Comparison of ENCODE assay signal across 7 mouse cellular contexts in the genomic region with DNA sequence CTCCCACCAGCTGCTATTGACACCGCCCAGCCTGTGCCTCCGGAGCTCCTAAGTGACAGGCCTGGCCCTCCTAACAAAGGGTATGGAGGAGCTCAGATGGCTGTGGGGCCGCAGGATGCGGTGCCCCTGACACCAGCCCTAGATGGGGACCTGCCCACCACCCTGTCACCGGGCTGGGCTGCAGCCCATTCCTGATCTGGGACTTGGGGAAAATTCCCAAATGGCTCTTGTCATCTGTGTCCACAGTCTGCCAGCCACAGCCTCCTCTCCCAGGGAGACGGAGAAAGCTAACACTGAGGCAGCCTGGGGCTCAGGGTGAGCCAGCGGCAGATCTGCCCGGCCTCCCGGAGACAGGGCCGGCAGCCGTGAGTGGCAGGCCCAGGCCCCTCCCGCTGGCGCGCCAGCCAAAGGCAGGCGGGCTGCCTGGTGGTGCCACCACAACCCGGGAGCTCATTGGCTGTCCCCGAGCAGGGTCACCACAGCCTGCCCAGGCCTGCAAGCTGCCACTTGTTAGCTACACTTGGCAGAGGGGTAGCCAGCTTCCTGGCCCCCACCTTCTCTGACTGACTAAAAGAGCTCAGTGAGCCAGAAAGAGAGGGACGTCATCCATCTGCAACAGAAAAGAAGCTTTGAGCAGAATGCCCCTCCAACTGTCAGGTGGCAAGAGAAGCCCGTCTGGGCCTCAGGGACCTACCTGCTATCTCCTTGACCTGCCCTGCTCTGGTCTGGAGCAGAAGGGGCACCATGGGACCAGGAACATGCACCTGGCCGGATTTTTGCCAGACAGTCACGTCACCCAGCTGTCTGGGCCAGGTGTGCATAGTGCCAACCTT. TPM values are rescaled to one million over a fixed set of nuclear protein-coding genes. Genes with fewer than 3 reads are reported as not detected.
DNase-seq lines count a peak whose midpoint lies in the region; ATAC-seq and TF ChIP-seq lines count a peak whose summit lies in the region.

No protein-coding gene starts in this region.

- 0 out of 2 replicates have a peak, but pooled peaks cover 3% of the 10 kb centered on the region for H3K4me1 ChIP-seq in intestine, postnatal 0 days (replicated peaks; ENCODE audit: control insufficient read depth, insufficient read depth, low read length)
- H3K4me1 ChIP-seq in midbrain, embryonic 11.5 days (ENCODE audit: control insufficient read depth, insufficient read depth, low read length), result peaks cover 61% of the 10 kb centered on the region

- peak overlapping the region; percentile 43 for H3K4me2 ChIP-seq in intestine, postnatal 0 days (replicated peaks; ENCODE audit: low read depth)
- peak overlapping the region; percentile 23; the same call in 1 of the 2 replicates for H3K4me2 ChIP-seq in midbrain, embryonic 11.5 days

- intact Hi-C loops in left cerebral cortex, postnatal 4 days (cut with DNase I), result loop anchor here (5.0 to 10.0 kb wide), 2 partner anchors 53 to 205 kb away; a partner anchor contains a TSS

- H3K9me3 ChIP-seq in intestine, postnatal 0 days (ENCODE audit: control insufficient read depth), result no peaks in the 10 kb centered on the region
- no peaks in the 10 kb centered on the region for H3K9me3 ChIP-seq in midbrain, embryonic 11.5 days (ENCODE audit: control insufficient read depth, low read length)

- TF ChIP-seq CTCF in intestine, postnatal 0 days (IDR thresholded peaks at IDR 0.05; ENCODE audit: low read depth), result no peak

- 8% methylated on average over 21 of the region's 21 CpGs for WGBS in intestine, postnatal 0 days
- whole genome bisulfite sequencing in midbrain, embryonic 11.5 days, result 9% methylated on average over 21 of the region's 21 CpGs

- no peaks in the 10 kb centered on the region for H3K27me3 ChIP-seq in intestine, postnatal 0 days (replicated peaks; ENCODE audit: control insufficient read depth, insufficient read depth, low read length)
- no peaks in the 10 kb centered on the region for H3K27me3 ChIP-seq in midbrain, embryonic 11.5 days (ENCODE audit: control insufficient read depth, insufficient read depth, low read length)

- no peak overlapping the region for H3K4me3 ChIP-seq in intestine, postnatal 0 days (ENCODE audit: low read depth, low read length)
- no peak overlapping the region for H3K4me3 ChIP-seq in midbrain, embryonic 11.5 days (ENCODE audit: low read depth, low read length)

- H3K27ac ChIP-seq in intestine, postnatal 0 days (ENCODE audit: low read depth, low read length), result peak overlapping the region; percentile 84
- peak overlapping the region; percentile 95 for H3K27ac ChIP-seq in midbrain, embryonic 11.5 days (ENCODE audit: low read depth, low read length)

- peaks cover 36% of the 10 kb centered on the region for H3K36me3 ChIP-seq in intestine, postnatal 0 days (ENCODE audit: control insufficient read depth, insufficient read depth)
- H3K36me3 ChIP-seq in midbrain, embryonic 11.5 days (ENCODE audit: control insufficient read depth, insufficient read depth, low read length), result no peaks in the 10 kb centered on the region; the same call in 1 of the 2 replicates

- DNase-seq in adrenal gland, postnatal 10 days, result peak; percentile 95
- peak; percentile 94 for DNase-seq in embryo, embryonic 11 days
- peak; percentile 67 to 82 for DNase-seq in gastrocnemius, postnatal 4 days (ENCODE audit: low spot score in 2 of 2)
- DNase-seq in left cerebral cortex, postnatal 4 days, result peak; percentile 97
- DNase-seq in midbrain, embryonic 11.5 days (ENCODE audit: low spot score, missing footprints), result peak; percentile 97
- DNase-seq in spleen, adult 18-20 months, result peak; percentile 83 to 94

- H3K9ac ChIP-seq in intestine, postnatal 0 days (ENCODE audit: low read depth, low read length), result peak overlapping the region; percentile 27; the same call in 1 of the 2 replicates
- peak overlapping the region; percentile 48 for H3K9ac ChIP-seq in midbrain, embryonic 11.5 days (ENCODE audit: low read length)

- peak; percentile 94 for ATAC-seq in intestine, postnatal 0 days
- ATAC-seq in midbrain, embryonic 11.5 days (ENCODE audit: low FRiP score), result peak; percentile 93

RNA-seq across cellular contexts. Expression of a gene that starts 20.2 kb away (rescaled TPM):
- total RNA-seq in adrenal gland, postnatal 10 days (2021), result 10 to 100 TPM; 45.4 to 52.7 TPM
- total RNA-seq in gastrocnemius, postnatal 4 days (2021), result 10 to 100 TPM; 45.0 to 51.3 TPM
- 25.6 and 27.4 TPM in 2 replicates for polyA plus RNA-seq in intestine, postnatal 0 days (2015; fragmentation: Nextera tagmentation; extraction: Ambion mirVana)
- total RNA-seq in left cerebral cortex, postnatal 4 days (2021), result 10 to 100 TPM; 32.1 to 37.7 TPM
- 21.0 and 22.4 TPM in 2 replicates for polyA plus RNA-seq in midbrain, embryonic 11.5 days (2014; fragmentation: Nextera tagmentation; extraction: Ambion mirVana)

RNA-seq across cellular contexts. Expression of a gene that starts 52.1 kb away (rescaled TPM):
- 100 to 1,000 TPM in 1 of 2 experiments, 10 to 100 TPM in 1; 46.2 to 129 TPM for total RNA-seq in adrenal gland, postnatal 10 days (2021)
- total RNA-seq in gastrocnemius, postnatal 4 days (2021), result 10 to 100 TPM; 18.6 to 18.7 TPM
- polyA plus RNA-seq in intestine, postnatal 0 days (2015; fragmentation: Nextera tagmentation; extraction: Ambion mirVana), result 11.5 and 17.8 TPM in 2 replicates
- total RNA-seq in left cerebral cortex, postnatal 4 days (2021), result 10 to 100 TPM; 50.6 to 52.2 TPM
- polyA plus RNA-seq in midbrain, embryonic 11.5 days (2014; fragmentation: Nextera tagmentation; extraction: Ambion mirVana), result 4.1 and 4.5 TPM in 2 replicates
